Mouse (Mus musculus) G1E (cell line): ENCODE data around the gene Apc2.

ENCODE experiments used
- CTCF ChIP-seq: IDR thresholded peaks from 2 replicates; pipeline ENCODE4 v1.5.1; 2012; ENCODE audit warnings: low read depth, low read length, inconsistent platforms, mixed read lengths
- GATA1 ChIP-seq: IDR thresholded peaks from 2 replicates; pipeline ENCODE4 v1.6.1; 2012; ENCODE audit warnings: borderline replicate concordance, low read length, inconsistent platforms, mixed read lengths
- GATA2 ChIP-seq: IDR thresholded peaks from 2 replicates; pipeline ENCODE4 v1.6.1; 2012; ENCODE audit warnings: low read depth, low read length, inconsistent platforms, borderline replicate concordance
- POLR2AphosphoS5 ChIP-seq: IDR thresholded peaks from 2 replicates; pipeline ENCODE4 v1.6.1; 2012; ENCODE audit warnings: low read depth, low read length, inconsistent platforms; ENCODE audit not compliant: insufficient replicate concordance
- TAL1 ChIP-seq: conservative IDR thresholded peaks from 2 replicates; pipeline ENCODE4 v1.6.1; 2012; ENCODE audit warnings: low read depth, low read length, inconsistent platforms, mixed read lengths

- TF ChIP-seq CTCF: no peak
- TF ChIP-seq TAL1: no peak
- no peak for TF ChIP-seq POLR2AphosphoS5
- TF ChIP-seq GATA1: no peak
- no peak for TF ChIP-seq GATA2
Observed at GRCm38 (mm10) chr10:80273847-80274246, 21.9 kb upstream of the Apc2 start.
